Mouse (Mus musculus) lung, postnatal 0 days (tissue): ENCODE measurements around the gene Nek2.

Source experiments
- CTCF ChIP-seq: IDR thresholded peaks from 2 replicates; pipeline ENCODE4 v1.5.1; 2016; ENCODE audit warnings: antibody characterized with exemption, mild to moderate bottlenecking
- EP300 ChIP-seq: IDR thresholded peaks from 2 replicates; pipeline ENCODE4 v1.6.1; 2016; ENCODE audit warnings: antibody characterized with exemption, mild to moderate bottlenecking, control low read depth

GRCm38 (mm10) chr1:191821326-191822091 is at the start of gene Nek2:
- no peak for TF ChIP-seq CTCF
- no peak for TF ChIP-seq EP300
